Mouse (Mus musculus): Measurements from ENCODE around the gene Mtx1. TPM values are rescaled to one million over a fixed set of nuclear protein-coding genes. Genes with fewer than 3 reads are reported as not detected.
A peak's percentile ranks its signal among the peaks of the same experiment; 100 is the strongest.

Gene Mtx1
- 208 and 211 TPM in 2 replicates for polyA plus RNA-seq (2016; fragmentation: Nextera tagmentation; extraction: Ambion mirVana)

DNA sequence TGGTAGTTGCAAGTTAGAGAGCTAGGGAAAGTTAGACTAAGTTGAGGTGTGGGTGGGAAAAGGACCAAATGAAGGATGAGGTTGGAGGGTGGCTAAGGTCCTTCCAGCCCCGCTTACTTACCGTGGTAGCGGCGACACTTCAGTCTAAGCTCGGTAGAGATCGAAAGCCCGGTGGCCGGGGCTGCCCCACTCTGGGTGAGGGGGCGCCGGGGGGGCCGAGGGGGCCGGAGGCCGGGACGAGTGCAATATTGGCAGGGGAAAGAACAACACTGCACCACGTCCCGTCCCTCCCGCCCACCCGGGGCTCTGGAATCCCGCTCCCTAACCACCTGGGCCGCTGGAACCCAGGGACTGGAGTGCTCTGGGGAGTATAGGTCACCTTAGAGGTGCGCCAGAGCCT is at the start of gene Mtx1:
TSS of gene Mtx1 (minus strand) at position 189 of the 400 bp plus-strand sequence.
- peak within 1 kb of the TSS; percentile 80 for H3K27ac ChIP-seq
- H3K9ac ChIP-seq = peak within 1 kb of the TSS; percentile 72
- peak within 1 kb of the TSS; percentile 46 for H3K4me3 ChIP-seq
- no peaks in the 10 kb centered on the region for H3K9me3 ChIP-seq
- H3K4me2 ChIP-seq (replicated peaks) = peak within 1 kb of the TSS; percentile 95
- peaks cover 29% of the 10 kb centered on the region for H3K4me1 ChIP-seq
- WGBS = 3% methylated on average over 21 of the region's 21 CpGs
- H3K27me3 ChIP-seq = peaks cover 19% of the 10 kb centered on the region; the same call in 1 of the 2 replicates
- H3K36me3 ChIP-seq = peaks cover 10% of the 10 kb centered on the region
- peak; percentile 0; the same call in 1 of the 2 replicates for ATAC-seq (ENCODE audit: insufficient number of reproducible peaks, insufficient read depth, low FRiP score, low TSS enrichment)

DNA sequence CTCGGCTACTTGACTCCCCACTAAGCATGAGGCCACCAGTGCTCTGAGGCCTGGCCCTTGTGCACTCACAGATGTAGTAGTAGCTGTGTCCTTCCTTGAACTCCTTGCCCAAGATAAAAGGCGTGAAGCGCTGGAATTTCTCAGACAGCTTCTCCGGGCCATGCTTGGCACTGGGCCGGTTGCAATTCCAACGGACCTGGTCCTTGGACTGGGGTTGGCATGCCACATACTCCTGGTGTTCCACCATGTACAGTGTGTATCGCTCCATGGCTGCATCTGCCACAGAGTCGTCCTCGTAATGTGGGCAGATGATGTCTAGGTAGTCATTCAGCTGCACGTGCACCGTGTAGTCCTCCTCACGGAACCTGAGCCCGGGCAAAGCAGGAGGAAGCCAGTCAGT is 49.2 kb upstream of the Mtx1 start:
- H3K4me1 ChIP-seq = peaks cover 42% of the 10 kb centered on the region
- H3K27ac ChIP-seq = no peak overlapping the region
- no peak for ATAC-seq (ENCODE audit: insufficient number of reproducible peaks, insufficient read depth, low FRiP score, low TSS enrichment)
- H3K4me2 ChIP-seq (replicated peaks) = peak overlapping the region; percentile 93
- H3K9ac ChIP-seq = no peak overlapping the region
- 0 out of 2 replicates have a peak, but pooled peaks cover 4% of the 10 kb centered on the region for H3K36me3 ChIP-seq
- H3K27me3 ChIP-seq = peaks cover 13% of the 10 kb centered on the region
- H3K4me3 ChIP-seq = no peak overlapping the region
- WGBS = 90% methylated on average over 13 of the region's 13 CpGs
- no peaks in the 10 kb centered on the region for H3K9me3 ChIP-seq

DNA sequence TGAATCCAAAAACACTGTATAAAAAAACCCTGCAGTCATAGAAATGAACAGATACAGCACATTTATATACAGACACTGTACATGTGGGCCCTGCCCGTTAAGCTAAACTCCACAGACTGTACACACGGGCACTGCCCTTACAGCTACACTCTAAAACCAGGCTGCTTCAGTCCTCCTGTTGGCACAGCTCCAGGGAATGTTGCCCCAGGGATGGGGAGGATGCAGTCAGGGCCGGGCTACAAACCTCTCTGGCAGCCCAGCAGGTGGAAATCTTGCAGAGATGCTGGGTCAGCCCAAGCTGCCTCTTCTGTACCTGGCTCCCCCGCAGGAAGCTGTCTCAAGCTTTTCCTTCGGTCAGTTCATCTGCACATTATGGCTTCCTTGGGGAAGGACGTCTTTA is 44.9 kb upstream of the Mtx1 start:
- Histone ChIP-seq H3K27me3 (no peaks in the 10 kb centered on the region), H3K4me1 (peaks cover 38% of the 10 kb centered on the region), H3K9me3 (no peaks in the 10 kb centered on the region), H3K9ac (no peak overlapping the region), H3K4me3 (no peak overlapping the region), H3K4me2 (replicated peaks) (no peak overlapping the region), H3K27ac (no peak overlapping the region), H3K36me3 (0 out of 2 replicates have a peak, but pooled peaks cover 4% of the 10 kb centered on the region)
- WGBS = 66% methylated on average over 6 of the region's 6 CpGs
- ATAC-seq (ENCODE audit: insufficient number of reproducible peaks, insufficient read depth, low FRiP score, low TSS enrichment) = no peak

DNA sequence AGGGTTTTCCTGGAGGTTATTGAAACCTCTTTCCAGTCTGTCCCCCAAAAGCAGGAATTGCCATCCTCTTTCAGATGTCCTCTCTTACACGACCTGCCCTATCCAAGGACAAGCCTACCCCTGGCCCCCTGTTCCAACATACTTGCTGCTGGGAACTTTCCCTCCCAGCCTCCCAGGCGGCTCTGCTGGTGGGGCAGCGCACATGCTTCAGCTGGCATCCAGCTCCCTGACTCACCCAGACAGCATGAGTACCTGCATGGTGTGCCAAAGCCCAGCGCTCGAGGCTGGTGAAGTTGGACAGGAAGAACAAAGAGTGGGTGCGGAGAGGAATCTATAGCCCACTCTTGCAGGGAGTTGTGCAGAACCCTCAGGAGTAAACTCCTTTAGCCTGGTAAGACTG is 44.0 kb upstream of the Mtx1 start:
- 70% methylated on average over 6 of the region's 6 CpGs for WGBS
- Histone ChIP-seq H3K36me3 (0 out of 2 replicates have a peak, but pooled peaks cover 4% of the 10 kb centered on the region), H3K27me3 (no peaks in the 10 kb centered on the region), H3K9me3 (no peaks in the 10 kb centered on the region), H3K4me2 (replicated peaks) (peak overlapping the region; percentile 77), H3K4me3 (peak overlapping the region; percentile 58), H3K4me1 (peaks cover 33% of the 10 kb centered on the region), H3K9ac (peak overlapping the region; percentile 80), H3K27ac (peak overlapping the region; percentile 76)
- ATAC-seq (ENCODE audit: insufficient number of reproducible peaks, insufficient read depth, low FRiP score, low TSS enrichment) = no peak

DNA sequence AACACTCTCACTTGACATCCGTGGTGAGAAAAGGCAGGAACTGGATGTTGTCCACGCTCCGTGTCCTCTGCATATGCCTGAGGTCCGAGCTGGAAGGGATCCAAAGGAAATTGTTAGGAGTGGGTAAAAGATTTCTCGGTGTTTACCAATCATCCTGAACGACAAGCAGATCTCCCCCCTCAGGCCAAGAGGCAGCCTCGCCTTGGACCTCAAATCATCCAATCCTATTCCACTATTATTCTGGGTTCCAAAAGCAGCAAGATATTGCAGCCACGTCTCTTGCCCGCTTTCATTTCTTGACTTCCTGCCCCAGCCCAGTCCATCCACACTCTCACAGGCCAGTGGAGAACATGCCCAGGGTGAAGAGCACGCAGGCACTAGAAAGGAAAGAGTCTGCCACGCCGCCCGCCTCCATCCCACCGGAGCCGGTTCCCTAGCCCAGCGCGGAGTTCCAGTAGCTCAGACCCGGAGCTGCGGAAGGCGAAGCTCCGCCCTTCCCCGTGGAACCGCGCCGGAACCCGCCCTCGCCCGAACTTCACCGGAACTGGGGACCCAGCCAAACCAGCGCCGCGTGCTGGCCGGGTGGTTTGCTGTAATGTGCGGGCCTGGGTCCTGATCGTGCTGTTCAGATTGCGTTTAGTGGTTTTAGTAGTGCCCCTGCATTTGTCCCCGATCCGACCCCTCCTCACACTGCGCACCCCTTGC is 43.3 kb upstream of the Mtx1 start, which contains the start of gene Slc50a1:
TSS of gene Slc50a1 (minus strand) at position 520 of the 705 bp plus-strand sequence.
- 3% methylated on average over 39 of the region's 39 CpGs for WGBS
- 0 out of 2 replicates have a peak, but pooled peaks have one; percentile 8 for ATAC-seq (ENCODE audit: insufficient number of reproducible peaks, insufficient read depth, low FRiP score, low TSS enrichment)
- Histone ChIP-seq H3K4me2 (replicated peaks) (peak within 1 kb of the TSS; percentile 77), H3K27ac (peak within 1 kb of the TSS; percentile 76), H3K9ac (peak within 1 kb of the TSS; percentile 80), H3K36me3 (0 out of 2 replicates have a peak, but pooled peaks cover 3% of the 10 kb centered on the region), H3K27me3 (no peaks in the 10 kb centered on the region), H3K4me1 (peaks cover 33% of the 10 kb centered on the region), H3K4me3 (peak within 1 kb of the TSS; percentile 58), H3K9me3 (no peaks in the 10 kb centered on the region)

DNA sequence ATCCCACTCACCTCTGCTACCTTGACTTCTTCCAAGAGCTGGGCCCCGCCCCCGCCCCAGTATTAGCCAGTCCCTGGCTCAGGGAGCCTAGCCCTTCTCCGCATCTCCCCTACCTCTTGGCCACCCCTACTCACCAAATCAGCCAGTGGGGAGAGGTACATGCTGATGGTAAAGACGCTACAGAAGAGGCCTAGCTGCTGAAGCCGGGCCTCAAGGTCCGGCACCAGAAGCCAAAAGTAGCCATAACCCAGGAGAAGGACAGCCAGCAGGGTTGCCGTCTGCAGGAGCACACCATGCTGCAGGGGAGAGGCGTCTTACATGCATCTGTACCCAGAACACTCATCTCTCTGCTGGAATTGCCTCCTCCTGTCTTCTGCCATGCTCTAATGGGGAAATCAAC is 42.0 kb upstream of the Mtx1 start:
- Histone ChIP-seq H3K36me3 (no peaks in the 10 kb centered on the region), H3K27ac (no peak overlapping the region), H3K9ac (no peak overlapping the region), H3K4me2 (replicated peaks) (peak overlapping the region; percentile 10; the same call in 1 of the 2 replicates), H3K27me3 (no peaks in the 10 kb centered on the region), H3K9me3 (no peaks in the 10 kb centered on the region), H3K4me3 (no peak overlapping the region), H3K4me1 (peaks cover 33% of the 10 kb centered on the region)
- no peak for ATAC-seq (ENCODE audit: insufficient number of reproducible peaks, insufficient read depth, low FRiP score, low TSS enrichment)
- WGBS = 50% methylated on average over 8 of the region's 8 CpGs

DNA sequence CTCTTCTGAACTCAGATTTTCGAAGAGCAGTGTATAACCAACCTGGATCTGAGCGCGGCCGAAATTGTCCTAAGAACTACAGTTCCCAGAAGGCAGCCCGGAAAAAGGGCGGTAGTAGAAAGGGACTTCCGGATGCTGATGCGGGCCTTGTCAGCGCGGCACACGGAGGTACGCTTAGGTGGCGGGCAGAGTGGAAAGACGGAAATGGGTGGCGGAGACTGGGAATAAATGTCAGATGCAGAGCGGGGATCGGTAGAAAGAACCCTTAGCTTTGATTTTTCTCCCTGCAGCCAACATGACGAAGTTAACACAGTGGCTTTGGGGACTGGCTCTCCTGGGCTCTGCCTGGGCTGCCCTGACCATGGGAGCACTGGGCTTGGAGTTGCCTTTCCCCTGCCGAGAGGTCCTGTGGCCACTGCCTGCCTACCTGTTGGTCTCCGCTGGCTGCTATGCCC is 39.6 kb upstream of the Mtx1 start:
- Histone ChIP-seq H3K4me1 (peaks cover 33% of the 10 kb centered on the region), H3K9me3 (no peaks in the 10 kb centered on the region), H3K36me3 (no peaks in the 10 kb centered on the region), H3K27ac (peak overlapping the region; percentile 83), H3K9ac (peak overlapping the region; percentile 94), H3K27me3 (no peaks in the 10 kb centered on the region), H3K4me2 (replicated peaks) (peak overlapping the region; percentile 95), H3K4me3 (peak overlapping the region; percentile 82)
- ATAC-seq (ENCODE audit: insufficient number of reproducible peaks, insufficient read depth, low FRiP score, low TSS enrichment) = peak; percentile 76; the same call in 1 of the 2 replicates
- WGBS = under 1% methylated on average over 20 of the region's 20 CpGs

DNA sequence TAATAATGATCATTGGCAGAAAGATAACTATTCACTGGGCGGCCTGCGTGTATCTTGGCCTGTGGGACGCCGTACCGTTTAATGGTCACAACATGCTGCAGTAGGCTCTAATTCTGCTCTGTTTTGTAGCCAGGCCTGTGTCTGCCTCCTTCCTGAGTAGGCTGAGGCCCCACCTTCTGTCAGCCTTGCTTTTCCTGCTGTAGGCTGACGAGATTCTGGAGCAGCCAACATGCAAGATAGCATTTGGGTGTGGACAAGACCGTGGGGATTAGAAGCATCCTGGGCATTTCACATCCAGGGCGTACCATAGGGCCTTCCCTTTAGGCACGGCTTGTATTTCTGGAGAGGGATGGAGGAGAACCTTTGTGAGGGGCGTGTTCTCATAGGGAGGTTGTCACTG is 35.5 kb upstream of the Mtx1 start:
- Histone ChIP-seq H3K4me1 (peaks cover 11% of the 10 kb centered on the region; the same call in 1 of the 2 replicates), H3K4me3 (no peak overlapping the region), H3K27me3 (no peaks in the 10 kb centered on the region), H3K9ac (no peak overlapping the region), H3K27ac (no peak overlapping the region), H3K36me3 (no peaks in the 10 kb centered on the region), H3K9me3 (no peaks in the 10 kb centered on the region), H3K4me2 (replicated peaks) (no peak overlapping the region)
- WGBS = 66% methylated on average over 10 of the region's 10 CpGs
- ATAC-seq (ENCODE audit: insufficient number of reproducible peaks, insufficient read depth, low FRiP score, low TSS enrichment) = no peak

DNA sequence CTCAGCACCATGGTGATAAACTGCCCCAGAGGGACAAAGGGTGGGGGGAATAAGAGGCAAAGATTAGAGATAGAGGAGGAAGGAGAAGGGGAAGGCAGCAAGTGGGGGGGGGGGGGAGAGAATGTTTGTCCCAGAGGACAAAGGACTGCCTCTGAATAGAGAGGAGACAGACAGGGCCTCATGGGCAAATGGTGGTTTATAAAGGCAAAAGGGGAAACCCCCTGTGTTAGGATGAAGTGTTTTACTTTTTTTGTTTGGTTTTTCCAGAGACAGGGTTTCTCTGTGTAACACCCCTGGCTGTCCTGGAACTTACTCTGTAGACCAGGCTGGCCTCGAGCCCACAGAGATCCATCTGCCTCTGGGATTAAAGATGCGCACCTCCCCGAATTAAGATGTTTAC is 33.3 kb upstream of the Mtx1 start:
- Histone ChIP-seq H3K36me3 (no peaks in the 10 kb centered on the region), H3K9ac (no peak overlapping the region), H3K27ac (no peak overlapping the region), H3K4me2 (replicated peaks) (no peak overlapping the region), H3K9me3 (no peaks in the 10 kb centered on the region), H3K4me1 (peaks cover 4% of the 10 kb centered on the region; the same call in 1 of the 2 replicates), H3K27me3 (no peaks in the 10 kb centered on the region), H3K4me3 (no peak overlapping the region)
- no peak for ATAC-seq (ENCODE audit: insufficient number of reproducible peaks, insufficient read depth, low FRiP score, low TSS enrichment)
- WGBS = 81% methylated on average over 3 of the region's 3 CpGs

DNA sequence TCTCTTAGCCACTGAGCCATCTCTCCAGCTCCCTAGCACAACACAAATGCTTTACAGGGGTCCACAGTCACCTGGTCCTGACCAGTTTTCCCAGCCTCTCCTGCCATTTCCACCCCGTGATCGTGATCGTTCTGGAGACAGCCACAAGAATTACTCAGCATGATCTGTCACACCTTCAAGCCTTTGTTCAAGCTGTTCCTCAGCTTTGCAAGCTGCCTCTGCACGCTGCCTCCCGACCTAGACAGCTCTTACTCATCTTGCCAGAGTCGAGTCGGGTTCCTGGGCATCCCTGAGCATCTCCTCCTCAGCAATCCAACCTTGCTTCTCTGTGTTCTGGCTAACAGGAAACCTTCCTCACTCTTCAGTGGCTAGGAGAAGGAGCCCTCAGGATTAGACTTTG is 32.2 kb upstream of the Mtx1 start, which contains the start of gene Dpm3:
TSS of gene Dpm3 (plus strand) at position 283 of the 400 bp plus-strand sequence.
- Histone ChIP-seq H3K4me2 (replicated peaks) (no peak within 1 kb of the TSS), H3K27ac (no peak within 1 kb of the TSS), H3K9ac (no peak within 1 kb of the TSS), H3K9me3 (no peaks in the 10 kb centered on the region), H3K27me3 (no peaks in the 10 kb centered on the region), H3K4me1 (peaks cover 4% of the 10 kb centered on the region; the same call in 1 of the 2 replicates), H3K36me3 (no peaks in the 10 kb centered on the region), H3K4me3 (no peak within 1 kb of the TSS)
- ATAC-seq (ENCODE audit: insufficient number of reproducible peaks, insufficient read depth, low FRiP score, low TSS enrichment) = no peak
- WGBS = 63% methylated on average over 7 of the region's 7 CpGs

DNA sequence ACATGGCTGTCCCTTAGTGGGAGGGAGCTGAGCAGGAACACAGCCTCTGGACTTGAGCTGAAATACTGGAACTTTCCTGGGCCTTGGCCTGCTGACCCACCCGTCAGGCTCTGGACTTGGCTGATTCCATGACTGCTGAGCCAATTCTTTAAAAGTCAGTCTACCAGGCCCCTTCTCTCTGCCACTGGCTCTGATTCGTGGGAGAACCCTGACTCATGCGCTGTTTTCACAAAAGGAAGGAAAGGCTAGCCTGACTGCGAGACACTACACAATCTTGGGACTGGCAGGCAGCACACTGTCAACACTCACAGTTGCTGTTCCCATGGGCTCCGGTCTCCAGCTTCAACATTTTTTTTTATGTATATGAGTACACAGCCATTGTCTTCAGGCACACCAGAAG is 29.3 kb upstream of the Mtx1 start:
- H3K27ac ChIP-seq = no peak overlapping the region
- peaks cover 9% of the 10 kb centered on the region for H3K4me1 ChIP-seq
- no peak overlapping the region for H3K4me3 ChIP-seq
- H3K4me2 ChIP-seq (replicated peaks) = no peak overlapping the region
- no peak overlapping the region for H3K9ac ChIP-seq
- no peaks in the 10 kb centered on the region for H3K36me3 ChIP-seq
- no peak for ATAC-seq (ENCODE audit: insufficient number of reproducible peaks, insufficient read depth, low FRiP score, low TSS enrichment)
- no peaks in the 10 kb centered on the region for H3K9me3 ChIP-seq
- peaks cover 6% of the 10 kb centered on the region; the same call in 1 of the 2 replicates for H3K27me3 ChIP-seq
- WGBS = 86% methylated on average over 5 of the region's 5 CpGs

DNA sequence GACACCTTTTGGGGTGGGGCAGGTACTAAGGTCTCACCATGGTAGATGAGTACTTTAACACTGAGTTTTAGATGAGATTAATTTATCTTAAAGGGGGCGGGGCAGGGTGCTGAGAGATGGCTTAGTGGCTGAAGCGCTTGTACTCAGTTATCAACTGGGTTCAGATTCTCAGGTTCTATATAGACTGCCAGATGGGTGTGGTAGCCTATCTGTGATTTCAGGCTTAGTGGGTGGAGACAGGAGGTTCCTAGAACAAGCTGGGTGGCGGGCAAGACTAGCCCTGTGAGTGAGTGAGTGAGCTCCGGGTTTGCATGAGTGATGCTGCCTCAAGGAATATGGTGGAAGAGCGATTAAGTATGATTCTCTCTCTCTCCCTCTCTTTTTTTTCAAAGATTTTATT is 28.1 kb upstream of the Mtx1 start:
- no peak for ATAC-seq (ENCODE audit: insufficient number of reproducible peaks, insufficient read depth, low FRiP score, low TSS enrichment)
- H3K27me3 ChIP-seq = peaks cover 7% of the 10 kb centered on the region; the same call in 1 of the 2 replicates
- no peaks in the 10 kb centered on the region for H3K9me3 ChIP-seq
- H3K27ac ChIP-seq = no peak overlapping the region
- WGBS = 94% methylated on average over 5 of the region's 5 CpGs
- H3K9ac ChIP-seq = no peak overlapping the region
- peaks cover 16% of the 10 kb centered on the region for H3K4me1 ChIP-seq
- H3K36me3 ChIP-seq = 0 out of 2 replicates have a peak, but pooled peaks cover under 1% of the 10 kb centered on the region
- H3K4me3 ChIP-seq = no peak overlapping the region
- no peak overlapping the region for H3K4me2 ChIP-seq (replicated peaks)

All from embryonic facial prominence, embryonic 12.5 days (tissue).